Mouse (Mus musculus) lung, adult 2 months (tissue): Measurements from ENCODE around the gene Pkig.

Experiments used
- CTCF ChIP-seq: fragments of 200-500 bp; IDR thresholded peaks from 2 replicates; pipeline ENCODE4 v1.5.1; 2011; ENCODE audit warnings: mild to moderate bottlenecking, low read length, control low read depth; ENCODE audit not compliant: insufficient read depth
- POLR2A ChIP-seq: fragments of 200-500 bp; IDR thresholded peaks from 2 replicates; pipeline ENCODE4 v1.6.1; 2011; ENCODE audit warnings: low read depth, mild to moderate bottlenecking, control low read depth, low read length, borderline replicate concordance; ENCODE audit errors: extremely low read depth

GRCm38 (mm10) chr2:163686233-163686632 is 28.0 kb downstream of the Pkig start:
- TF ChIP-seq CTCF = no peak
- no peak for TF ChIP-seq POLR2A
